Mouse (Mus musculus): ENCODE measurements at regions not wholly inside any gene's neighbourhood (a gene's known extent, or its start where the extent isn't known, plus 50 kb on each side); places are given as distances from the start of the nearest gene placed in this dataset.

DNA sequence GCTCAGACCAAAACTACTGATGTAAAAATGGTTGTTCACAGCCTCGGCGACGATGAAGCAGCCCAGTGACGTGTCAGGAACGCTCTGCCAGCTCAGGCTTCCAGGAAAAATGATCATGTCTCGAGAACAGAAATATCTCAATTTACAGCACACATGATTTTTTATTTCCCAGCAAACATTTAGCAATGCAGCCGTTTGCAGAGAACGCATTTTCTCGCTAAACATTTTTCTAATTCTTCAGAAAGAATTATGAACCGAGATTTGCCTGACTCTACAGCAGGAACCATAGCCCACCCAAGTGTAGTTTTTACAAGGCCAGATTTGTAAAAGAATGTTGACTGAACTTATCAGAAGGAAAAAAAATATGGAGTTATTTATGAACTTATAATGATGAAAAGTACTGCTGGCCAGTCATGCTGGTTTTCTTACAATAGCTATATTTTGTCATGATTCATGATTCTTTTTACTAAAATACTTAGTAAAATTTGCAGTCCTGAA is 380.4 kb downstream of the Etnk1 start:
- TF ChIP-seq CTCF (IDR thresholded peaks at IDR 0.05; ENCODE audit: low read depth): no peak
- no peak for TF ChIP-seq EP300 (IDR thresholded peaks at IDR 0.05; ENCODE audit: low read depth)
